Mouse (Mus musculus): ENCODE data around the gene Sdhaf1. TPM values are rescaled to one million over a fixed set of nuclear protein-coding genes. Genes with fewer than 3 reads are reported as not detected.

Sdhaf1 gene
- polyA plus RNA-seq, 1 experiment from 2014 or later, result 17.0 TPM

DNA sequence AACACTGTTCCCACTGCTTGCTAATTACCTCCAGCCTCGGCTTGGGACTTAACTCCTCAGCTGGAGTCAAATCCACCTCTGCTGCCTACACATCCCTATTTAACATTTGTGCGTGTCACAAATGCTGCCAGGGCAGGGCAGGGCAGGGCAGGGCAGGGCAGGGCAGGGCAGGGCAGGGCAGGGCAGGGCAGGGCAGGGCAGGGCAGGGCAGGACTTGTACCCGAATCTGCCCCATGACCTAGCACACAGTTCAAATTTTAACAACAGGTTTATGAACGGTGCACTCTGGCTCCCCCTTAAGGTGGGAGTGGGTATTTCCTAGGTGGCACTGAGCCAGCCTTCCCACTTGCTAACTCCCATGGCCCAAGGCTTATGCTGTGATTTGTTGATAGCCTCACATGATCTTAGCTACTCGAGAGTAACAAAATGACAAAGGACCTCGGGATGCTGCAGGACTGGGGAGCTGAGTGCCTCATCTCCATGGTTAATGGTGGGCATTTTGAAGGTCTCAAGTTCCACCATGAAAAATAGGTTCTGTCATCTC is 29.7 kb upstream of the Sdhaf1 start:
- peaks cover 5% of the 10 kb centered on the region for H3K4me1 ChIP-seq (ENCODE audit: control insufficient read depth, insufficient read depth, low read depth, low read length)
- no peak; the same call in 1 of the 2 replicates for ATAC-seq
- H3K9ac ChIP-seq (ENCODE audit: low read depth, low read length), result no peak overlapping the region
- H3K27me3 ChIP-seq (replicated peaks; ENCODE audit: control insufficient read depth, insufficient read depth, low read length), result 0 out of 2 replicates have a peak, but pooled peaks cover 1% of the 10 kb centered on the region
- no peak overlapping the region for H3K27ac ChIP-seq (ENCODE audit: low read depth, low read length)
- no peak overlapping the region for H3K4me3 ChIP-seq (ENCODE audit: low read length)
- no peaks in the 10 kb centered on the region for H3K9me3 ChIP-seq (ENCODE audit: control insufficient read depth, low read length)
- 22% methylated on average over 6 of the region's 6 CpGs for WGBS
- H3K36me3 ChIP-seq (ENCODE audit: control insufficient read depth, insufficient read depth, low read length), result peaks cover 9% of the 10 kb centered on the region
- H3K4me2 ChIP-seq (ENCODE audit: low read length), result no peak overlapping the region

DNA sequence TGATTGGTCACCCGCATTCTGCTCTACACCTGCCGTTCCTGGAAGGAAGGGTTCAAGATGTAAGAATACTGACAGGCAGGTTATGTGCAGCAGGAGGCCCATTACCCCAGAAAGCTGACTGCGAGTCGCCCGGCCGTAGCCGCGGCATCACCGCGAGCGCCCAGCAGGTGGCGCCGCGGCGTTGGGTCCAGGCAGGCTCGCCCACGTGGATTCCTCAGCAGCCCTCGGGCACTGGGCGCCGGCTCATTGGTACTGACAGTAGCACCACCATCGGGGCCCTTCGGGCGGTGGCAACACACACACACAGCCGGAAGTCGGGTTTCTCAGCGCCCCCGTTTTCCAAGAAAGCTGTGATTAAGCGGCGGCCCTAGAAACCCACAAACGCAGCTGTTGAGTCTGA is 24.1 kb upstream of the Sdhaf1 start:
- Histone ChIP-seq H3K9me3 (ENCODE audit: control insufficient read depth, low read length) (no peaks in the 10 kb centered on the region), H3K27ac (ENCODE audit: low read depth, low read length) (no peak overlapping the region; the same call in 1 of the 2 replicates), H3K36me3 (ENCODE audit: control insufficient read depth, insufficient read depth, low read length) (no peaks in the 10 kb centered on the region), H3K4me2 (ENCODE audit: low read length) (peak overlapping the region; percentile 51), H3K9ac (ENCODE audit: low read depth, low read length) (peak overlapping the region; percentile 35; the same call in 1 of the 2 replicates), H3K27me3 (replicated peaks; ENCODE audit: control insufficient read depth, insufficient read depth, low read length) (peaks cover 2% of the 10 kb centered on the region), H3K4me3 (ENCODE audit: low read length) (peak overlapping the region; percentile 28), H3K4me1 (ENCODE audit: control insufficient read depth, insufficient read depth, low read depth, low read length) (peaks cover 3% of the 10 kb centered on the region; the same call in 1 of the 2 replicates)
- ATAC-seq, result peak; percentile 74
- under 1% methylated on average over 30 of the region's 30 CpGs for WGBS

DNA sequence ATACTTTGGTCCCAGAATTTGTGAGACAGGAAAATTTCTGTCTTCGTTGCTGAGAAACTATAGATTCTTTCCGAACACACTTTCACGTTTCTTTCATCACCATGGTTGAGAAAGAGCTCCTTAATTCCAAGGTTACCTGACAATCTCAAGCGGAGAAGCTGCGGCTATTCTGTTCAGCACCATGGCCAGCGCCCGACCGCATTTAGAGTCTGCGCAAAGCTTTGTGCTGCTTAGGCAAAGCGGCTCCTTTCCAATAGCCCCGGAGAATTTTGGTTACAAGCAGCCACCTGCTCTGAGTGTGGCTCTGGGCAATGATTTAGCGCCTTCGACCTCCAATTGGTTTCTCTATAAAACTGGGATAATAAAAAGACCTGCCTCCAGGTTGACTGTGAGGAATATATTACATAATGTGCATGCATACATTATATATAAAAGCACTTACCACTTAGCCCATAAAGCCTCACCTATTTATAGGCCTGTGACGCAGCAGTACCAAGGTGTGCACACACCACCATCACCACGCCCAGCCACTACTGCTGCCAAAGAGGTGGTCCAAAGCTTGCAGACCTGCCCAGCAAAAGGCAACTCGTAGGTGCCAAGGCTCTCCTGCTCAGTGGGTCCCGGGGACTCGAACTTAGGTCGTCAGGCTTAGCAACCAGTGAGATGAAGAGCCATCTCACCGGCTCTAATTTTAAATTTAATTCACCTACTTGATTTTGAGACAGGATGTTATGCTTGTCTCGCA is 23.1 kb upstream of the Sdhaf1 start:
- no peak overlapping the region for H3K9ac ChIP-seq (ENCODE audit: low read depth, low read length)
- no peak for ATAC-seq
- WGBS, result 28% methylated on average over 21 of the region's 21 CpGs

DNA sequence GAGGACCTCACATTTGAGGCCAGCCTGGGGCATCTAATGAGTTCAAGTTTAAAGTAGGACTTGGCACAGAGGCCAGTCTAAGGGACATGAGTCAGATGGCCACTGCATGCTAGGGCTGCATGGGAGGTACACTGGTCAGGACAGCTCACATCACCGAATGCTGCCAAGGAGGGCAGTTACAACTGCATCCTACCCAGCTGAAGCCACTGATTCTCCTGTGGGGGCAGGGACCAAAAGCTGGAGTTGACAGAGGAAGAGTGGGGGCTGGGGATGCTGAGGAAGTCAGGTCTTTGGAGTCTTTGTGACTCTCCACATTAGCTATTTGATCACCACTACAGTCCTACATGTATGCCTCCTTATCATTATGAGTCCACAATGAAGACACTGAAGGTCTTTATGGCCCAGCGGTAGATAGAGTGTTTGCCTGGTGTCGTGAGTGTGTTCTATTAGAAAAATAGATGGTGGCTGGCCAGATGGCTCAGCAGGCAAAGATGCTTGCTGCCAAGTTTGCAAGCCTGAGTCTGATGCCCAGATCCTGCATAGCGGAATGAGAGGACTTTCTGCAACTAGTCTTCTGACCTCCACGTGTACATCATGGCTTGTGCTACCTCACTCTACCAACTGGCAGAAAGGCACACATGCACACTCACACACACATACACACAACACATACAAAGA is 15.9 kb upstream of the Sdhaf1 start:
- Histone ChIP-seq H3K27me3 (replicated peaks; ENCODE audit: control insufficient read depth, insufficient read depth, low read length) (peaks cover 14% of the 10 kb centered on the region), H3K9me3 (ENCODE audit: control insufficient read depth, low read length) (no peaks in the 10 kb centered on the region), H3K4me3 (ENCODE audit: low read length) (no peak overlapping the region), H3K4me1 (ENCODE audit: control insufficient read depth, insufficient read depth, low read depth, low read length) (peaks cover 10% of the 10 kb centered on the region), H3K36me3 (ENCODE audit: control insufficient read depth, insufficient read depth, low read length) (no peaks in the 10 kb centered on the region), H3K4me2 (ENCODE audit: low read length) (no peak overlapping the region), H3K27ac (ENCODE audit: low read depth, low read length) (no peak overlapping the region), H3K9ac (ENCODE audit: low read depth, low read length) (no peak overlapping the region)
- ATAC-seq, result no peak
- WGBS, result 66% methylated on average over 5 of the region's 5 CpGs

More for the DNA sequence above, 23.1 kb upstream of the Sdhaf1 start:
- Histone ChIP-seq H3K4me3 (ENCODE audit: low read length) (no peak overlapping the region), H3K4me1 (ENCODE audit: control insufficient read depth, insufficient read depth, low read depth, low read length) (peaks cover 3% of the 10 kb centered on the region; the same call in 1 of the 2 replicates), H3K9me3 (ENCODE audit: control insufficient read depth, low read length) (no peaks in the 10 kb centered on the region), H3K27me3 (replicated peaks; ENCODE audit: control insufficient read depth, insufficient read depth, low read length) (peaks cover 2% of the 10 kb centered on the region), H3K27ac (ENCODE audit: low read depth, low read length) (no peak overlapping the region), H3K36me3 (ENCODE audit: control insufficient read depth, insufficient read depth, low read length) (no peaks in the 10 kb centered on the region), H3K4me2 (ENCODE audit: low read length) (no peak overlapping the region)

DNA sequence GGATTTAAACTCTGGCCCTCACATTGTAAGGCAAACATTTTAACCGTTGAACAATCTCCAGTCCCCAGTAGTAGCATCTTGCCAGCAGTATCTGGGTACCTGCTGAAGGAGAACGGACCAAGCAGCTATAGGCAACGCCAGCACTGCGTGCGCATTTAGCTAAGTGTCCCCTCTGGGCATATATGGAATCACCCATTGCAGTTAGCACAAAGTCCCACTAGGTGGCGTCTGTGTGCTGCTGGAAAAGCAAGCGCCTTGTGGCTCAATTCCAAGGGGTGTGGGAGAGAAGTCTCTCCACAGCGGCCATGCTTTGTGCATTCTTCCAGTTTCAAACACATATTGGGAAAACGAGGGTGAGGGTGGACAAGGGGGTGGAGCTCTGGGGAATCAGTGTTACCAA is 12.7 kb upstream of the Sdhaf1 start:
- H3K27me3 ChIP-seq (replicated peaks; ENCODE audit: control insufficient read depth, insufficient read depth, low read length), result peaks cover 15% of the 10 kb centered on the region
- no peak overlapping the region for H3K27ac ChIP-seq (ENCODE audit: low read depth, low read length)
- WGBS, result 2% methylated on average over 9 of the region's 9 CpGs
- H3K4me2 ChIP-seq (ENCODE audit: low read length), result 0 out of 2 replicates have a peak overlapping the region, but pooled peaks have one; percentile 29
- H3K4me1 ChIP-seq (ENCODE audit: control insufficient read depth, insufficient read depth, low read depth, low read length), result peaks cover 28% of the 10 kb centered on the region
- no peak overlapping the region for H3K4me3 ChIP-seq (ENCODE audit: low read length)
- H3K9ac ChIP-seq (ENCODE audit: low read depth, low read length), result peak overlapping the region; percentile 24; the same call in 1 of the 2 replicates
- ATAC-seq, result peak; percentile 31
- no peaks in the 10 kb centered on the region for H3K36me3 ChIP-seq (ENCODE audit: control insufficient read depth, insufficient read depth, low read length)
- no peaks in the 10 kb centered on the region for H3K9me3 ChIP-seq (ENCODE audit: control insufficient read depth, low read length)

DNA sequence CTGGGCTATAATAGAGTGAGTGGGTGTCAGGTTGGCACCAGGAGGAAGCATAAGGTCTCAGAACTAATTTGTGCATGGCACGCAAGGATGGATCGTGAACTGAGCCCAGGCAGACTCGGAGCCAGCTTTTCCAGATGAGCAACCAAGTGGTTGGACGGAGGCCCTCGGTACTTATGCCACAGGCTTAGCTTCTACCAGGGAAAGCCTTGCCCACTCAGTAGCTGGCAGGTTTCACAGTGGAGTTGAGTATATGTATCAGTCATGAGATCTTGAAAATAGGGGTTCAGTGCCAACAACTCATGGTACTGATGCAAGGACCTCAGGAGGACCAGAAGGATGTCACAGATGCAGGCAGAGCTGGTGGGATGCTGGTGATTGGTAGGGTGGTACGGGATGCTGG is 12.0 kb upstream of the Sdhaf1 start:
- Histone ChIP-seq H3K27me3 (replicated peaks; ENCODE audit: control insufficient read depth, insufficient read depth, low read length) (peaks cover 15% of the 10 kb centered on the region), H3K27ac (ENCODE audit: low read depth, low read length) (no peak overlapping the region), H3K9ac (ENCODE audit: low read depth, low read length) (no peak overlapping the region), H3K4me3 (ENCODE audit: low read length) (no peak overlapping the region), H3K9me3 (ENCODE audit: control insufficient read depth, low read length) (no peaks in the 10 kb centered on the region), H3K36me3 (ENCODE audit: control insufficient read depth, insufficient read depth, low read length) (no peaks in the 10 kb centered on the region), H3K4me2 (ENCODE audit: low read length) (no peak overlapping the region), H3K4me1 (ENCODE audit: control insufficient read depth, insufficient read depth, low read depth, low read length) (peaks cover 30% of the 10 kb centered on the region)
- WGBS, result 65% methylated on average over 6 of the region's 6 CpGs
- no peak for ATAC-seq

DNA sequence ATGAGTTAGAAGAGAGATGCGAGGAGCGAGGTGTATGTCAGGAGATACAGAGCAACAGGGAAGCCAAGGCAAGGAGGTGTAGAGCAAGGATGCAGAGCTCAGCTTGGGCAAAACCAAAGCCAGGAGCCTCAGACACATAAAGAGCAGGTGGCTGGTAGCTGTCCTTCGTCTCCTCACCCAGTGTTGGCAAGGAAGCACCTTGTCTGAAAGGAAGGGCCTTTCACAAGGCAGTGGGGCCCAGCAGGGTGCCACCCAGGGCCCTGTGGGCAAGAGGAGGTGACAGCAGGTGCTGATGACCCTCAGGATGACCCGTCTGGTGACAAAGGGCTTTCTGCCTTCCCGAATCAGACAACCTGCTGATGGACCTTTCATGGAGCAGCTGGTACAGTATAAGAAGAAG is 10.9 kb upstream of the Sdhaf1 start:
- Histone ChIP-seq H3K27ac (ENCODE audit: low read depth, low read length) (no peak overlapping the region), H3K9ac (ENCODE audit: low read depth, low read length) (peak overlapping the region; percentile 17; the same call in 1 of the 2 replicates), H3K4me3 (ENCODE audit: low read length) (no peak overlapping the region), H3K4me1 (ENCODE audit: control insufficient read depth, insufficient read depth, low read depth, low read length) (peaks cover 30% of the 10 kb centered on the region), H3K4me2 (ENCODE audit: low read length) (no peak overlapping the region), H3K27me3 (replicated peaks; ENCODE audit: control insufficient read depth, insufficient read depth, low read length) (peaks cover 13% of the 10 kb centered on the region), H3K9me3 (ENCODE audit: control insufficient read depth, low read length) (no peaks in the 10 kb centered on the region), H3K36me3 (ENCODE audit: control insufficient read depth, insufficient read depth, low read length) (no peaks in the 10 kb centered on the region)
- WGBS, result 63% methylated on average over 4 of the region's 5 CpGs
- ATAC-seq, result no peak

DNA sequence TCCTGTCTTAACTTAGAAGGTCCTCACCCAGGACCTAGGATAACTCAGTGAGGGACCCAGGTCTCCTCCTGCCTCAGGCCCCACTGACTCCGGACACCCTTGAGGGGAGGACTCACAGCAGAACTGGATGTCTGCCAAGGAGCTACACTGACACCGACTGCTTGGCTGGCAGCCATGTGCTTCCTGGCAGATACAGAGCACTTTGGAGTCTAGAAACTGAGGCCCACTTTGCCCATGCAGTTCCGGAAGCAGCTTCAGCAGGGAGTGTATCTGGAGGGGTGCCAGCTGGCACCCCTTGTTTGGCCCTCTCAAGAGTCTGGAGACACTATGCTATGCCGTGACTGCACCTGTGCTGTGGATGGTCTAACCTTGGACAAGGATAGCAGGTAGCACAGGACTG is 9.7 kb upstream of the Sdhaf1 start:
- WGBS, result 22% methylated on average over 4 of the region's 4 CpGs
- Histone ChIP-seq H3K27ac (ENCODE audit: low read depth, low read length) (no peak overlapping the region), H3K4me2 (ENCODE audit: low read length) (no peak overlapping the region)

More for the DNA sequence above, 9.7 kb upstream of the Sdhaf1 start:
- Histone ChIP-seq H3K36me3 (ENCODE audit: control insufficient read depth, insufficient read depth, low read length) (no peaks in the 10 kb centered on the region), H3K4me1 (ENCODE audit: control insufficient read depth, insufficient read depth, low read depth, low read length) (peaks cover 28% of the 10 kb centered on the region), H3K27me3 (replicated peaks; ENCODE audit: control insufficient read depth, insufficient read depth, low read length) (peaks cover 9% of the 10 kb centered on the region), H3K9ac (ENCODE audit: low read depth, low read length) (no peak overlapping the region), H3K4me3 (ENCODE audit: low read length) (no peak overlapping the region), H3K9me3 (ENCODE audit: control insufficient read depth, low read length) (no peaks in the 10 kb centered on the region)
- peak; percentile 66 for ATAC-seq
